Mouse (Mus musculus): ENCODE measurements around the gene Nme8. TPM values are rescaled to one million over a fixed set of nuclear protein-coding genes. Genes with fewer than 3 reads are reported as not detected.

Gene Nme8
- polyA plus RNA-seq, 1 experiment from 2014 or later = not detected

DNA sequence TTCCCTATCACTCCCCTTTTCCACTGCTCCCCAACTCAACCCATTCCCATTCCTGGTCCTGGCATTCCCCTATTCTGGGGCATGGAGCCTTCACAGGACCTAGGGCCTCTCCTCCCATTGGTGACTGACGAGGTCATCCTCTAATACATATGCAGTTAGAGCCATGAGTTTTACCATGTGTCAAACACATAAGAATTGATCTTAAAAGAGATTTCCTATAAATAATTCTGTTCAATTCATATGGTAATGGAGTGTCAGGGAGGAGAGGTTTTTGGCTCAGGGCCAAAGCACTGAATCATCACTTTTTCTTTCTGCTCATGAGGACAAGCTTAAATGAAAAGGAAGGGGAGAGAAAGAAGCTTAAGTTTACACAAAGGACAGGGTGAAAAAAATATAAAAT lies 85.2 kb downstream of the Nme8 start:
- Histone ChIP-seq H3K4me3 (replicated peaks) (no peak overlapping the region), H3K9ac (no peak overlapping the region), H3K9me3 (replicated peaks) (no peaks in the 10 kb centered on the region), H3K36me3 (no peaks in the 10 kb centered on the region), H3K27ac (no peak overlapping the region), H3K4me2 (no peak overlapping the region), H3K27me3 (no peaks in the 10 kb centered on the region), H3K4me1 (no peaks in the 10 kb centered on the region)
- ATAC-seq (replicated peaks; ENCODE audit: low FRiP score) = no peak
- 83% methylated on average over 1 of the region's 1 CpGs for WGBS

DNA sequence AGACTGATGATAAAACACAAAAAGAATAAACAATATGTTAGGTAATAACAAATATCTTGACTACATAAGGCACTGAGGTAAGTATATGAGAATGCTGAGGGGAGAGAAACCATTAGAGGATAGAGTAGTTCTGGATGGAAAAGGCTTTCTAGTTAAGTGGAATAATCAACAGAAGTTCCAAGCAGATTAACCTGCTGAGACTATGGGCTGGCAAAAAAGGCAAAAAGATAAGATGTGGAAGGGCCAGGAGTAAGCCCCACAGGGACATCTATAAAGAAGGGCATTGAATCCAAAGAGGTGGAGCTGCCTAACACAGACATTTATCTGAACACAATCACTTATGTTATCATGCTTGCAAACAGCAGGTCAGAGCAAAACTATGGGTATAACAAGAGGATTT lies 89.5 kb downstream of the Nme8 start:
- no peak for ATAC-seq (replicated peaks; ENCODE audit: low FRiP score)
- no peak overlapping the region for H3K27ac ChIP-seq
- no peaks in the 10 kb centered on the region for H3K9me3 ChIP-seq (replicated peaks)
- no peaks in the 10 kb centered on the region for H3K4me1 ChIP-seq
- no peak overlapping the region for H3K4me2 ChIP-seq
- H3K36me3 ChIP-seq = no peaks in the 10 kb centered on the region
- no peak overlapping the region for H3K4me3 ChIP-seq (replicated peaks)
- H3K9ac ChIP-seq = no peak overlapping the region
- H3K27me3 ChIP-seq = no peaks in the 10 kb centered on the region

DNA sequence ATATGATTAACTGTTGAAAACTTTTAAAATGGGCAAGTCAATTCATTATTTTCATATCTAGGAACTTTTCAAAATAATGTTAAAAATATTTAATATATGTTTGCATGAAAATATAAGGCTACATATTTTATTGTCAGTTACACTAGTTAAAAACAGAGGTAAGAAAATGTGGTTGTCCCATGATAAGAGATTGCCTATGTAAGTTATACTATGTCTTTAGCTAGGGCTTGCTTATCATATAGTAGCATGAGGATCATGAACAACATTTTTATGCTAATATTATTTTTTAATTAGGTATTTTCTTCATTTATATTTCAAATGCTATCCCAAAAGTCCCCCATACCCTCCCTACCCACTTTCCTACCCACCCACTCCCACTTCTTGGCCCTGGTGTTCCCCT lies 92.7 kb downstream of the Nme8 start:
- H3K4me1 ChIP-seq = no peaks in the 10 kb centered on the region
- no peaks in the 10 kb centered on the region for H3K27me3 ChIP-seq
- no peaks in the 10 kb centered on the region for H3K9me3 ChIP-seq (replicated peaks)
- H3K36me3 ChIP-seq = no peaks in the 10 kb centered on the region
- no peak overlapping the region for H3K4me3 ChIP-seq (replicated peaks)
- no peak for ATAC-seq (replicated peaks; ENCODE audit: low FRiP score)
- no peak overlapping the region for H3K4me2 ChIP-seq
- no peak overlapping the region for H3K9ac ChIP-seq
- H3K27ac ChIP-seq = no peak overlapping the region

DNA sequence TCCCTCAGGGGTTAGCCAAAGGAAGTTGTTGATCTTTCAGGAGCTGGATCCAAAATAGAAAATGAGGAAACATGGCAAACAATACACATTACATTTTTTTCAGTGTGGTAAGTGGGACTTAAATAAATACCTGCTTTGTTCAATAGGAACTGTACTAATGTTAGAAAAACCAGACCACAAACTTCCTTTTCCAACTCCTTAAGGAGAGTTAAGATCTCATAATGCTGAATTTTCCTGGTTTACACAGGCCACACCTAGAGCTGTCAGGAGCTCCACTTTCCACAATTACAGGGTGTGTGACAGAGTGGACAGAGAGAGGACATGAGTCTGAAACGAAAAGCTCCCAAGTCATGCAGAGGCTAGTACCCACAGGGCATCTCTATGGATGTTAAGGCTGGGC lies 93.9 kb downstream of the Nme8 start:
- H3K36me3 ChIP-seq = no peaks in the 10 kb centered on the region
- H3K4me1 ChIP-seq = no peaks in the 10 kb centered on the region
- no peak for ATAC-seq (replicated peaks; ENCODE audit: low FRiP score)
- no peaks in the 10 kb centered on the region for H3K27me3 ChIP-seq
- no peak overlapping the region for H3K9ac ChIP-seq
- H3K4me2 ChIP-seq = no peak overlapping the region
- 72% methylated on average over 1 of the region's 1 CpGs for WGBS
- no peak overlapping the region for H3K27ac ChIP-seq
- H3K4me3 ChIP-seq (replicated peaks) = no peak overlapping the region
- no peaks in the 10 kb centered on the region for H3K9me3 ChIP-seq (replicated peaks)

DNA sequence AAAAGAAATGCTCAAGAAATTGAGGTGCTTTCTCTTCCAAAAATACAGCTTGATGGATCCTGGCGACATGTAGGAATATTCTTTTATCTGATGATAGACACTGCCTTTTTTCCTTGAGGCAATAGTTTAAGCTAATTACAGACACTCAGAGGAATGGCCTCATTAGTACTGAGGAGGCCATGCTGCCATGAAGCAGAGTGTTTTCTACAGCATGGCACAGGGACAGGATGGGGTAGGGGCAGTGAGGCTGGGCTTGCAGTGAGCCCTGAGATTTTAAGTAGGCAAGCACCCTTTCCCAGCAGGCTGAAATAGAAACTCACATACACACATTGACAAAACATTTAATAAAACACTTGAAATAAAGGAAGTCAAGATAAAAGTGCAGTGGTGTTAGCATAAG lies 95.1 kb downstream of the Nme8 start:
- no peak overlapping the region for H3K4me3 ChIP-seq (replicated peaks)
- no peak overlapping the region for H3K27ac ChIP-seq
- no peak overlapping the region for H3K9ac ChIP-seq
- 83% methylated on average over 1 of the region's 1 CpGs for WGBS
- H3K36me3 ChIP-seq = no peaks in the 10 kb centered on the region
- H3K4me2 ChIP-seq = no peak overlapping the region
- H3K27me3 ChIP-seq = no peaks in the 10 kb centered on the region
- H3K4me1 ChIP-seq = no peaks in the 10 kb centered on the region
- no peak for ATAC-seq (replicated peaks; ENCODE audit: low FRiP score)
- no peaks in the 10 kb centered on the region for H3K9me3 ChIP-seq (replicated peaks)

DNA sequence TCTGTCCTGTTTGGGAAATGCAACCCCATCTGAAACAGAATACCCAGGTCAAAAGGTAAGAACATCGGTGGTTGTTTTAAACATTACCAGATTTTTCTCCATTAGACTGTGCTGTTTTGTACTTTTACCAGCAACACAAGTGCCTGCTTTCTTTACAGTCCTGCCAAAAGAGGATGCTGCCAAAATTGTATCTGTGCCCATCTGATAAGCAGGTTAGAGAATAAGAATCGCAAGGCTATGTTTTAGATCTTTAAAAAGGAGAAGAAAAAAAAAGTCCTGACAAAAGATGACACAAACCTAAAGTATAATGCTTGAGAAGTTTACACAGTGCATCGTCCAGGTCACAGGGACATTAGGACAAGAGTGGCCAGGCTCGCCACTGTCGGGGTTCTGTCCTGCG lies 98.4 kb downstream of the Nme8 start:
- WGBS = 82% methylated on average over 6 of the region's 6 CpGs

DNA sequence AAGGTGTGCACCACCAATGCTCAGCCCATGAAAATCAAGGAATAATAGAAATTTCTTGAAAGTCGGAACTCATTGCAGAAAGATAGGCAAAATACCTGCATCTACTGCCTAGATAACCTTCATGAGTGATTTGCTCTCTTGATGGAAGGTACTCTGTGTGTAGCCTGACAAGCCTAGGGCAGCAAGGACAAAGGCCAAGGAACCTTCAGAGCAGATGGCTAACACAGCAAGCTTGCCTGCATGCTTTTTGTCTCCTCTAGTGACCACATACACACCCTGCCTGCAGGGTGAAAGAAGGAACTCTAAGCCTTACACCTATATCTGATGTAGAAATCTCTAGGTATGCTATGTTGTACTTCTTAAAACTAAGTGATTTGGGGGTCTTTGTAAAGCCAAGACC lies 102.5 kb downstream of the Nme8 start:
- Histone ChIP-seq H3K27ac (no peak overlapping the region), H3K9me3 (replicated peaks) (no peaks in the 10 kb centered on the region), H3K4me2 (no peak overlapping the region), H3K36me3 (no peaks in the 10 kb centered on the region), H3K4me3 (replicated peaks) (no peak overlapping the region), H3K9ac (no peak overlapping the region), H3K4me1 (no peaks in the 10 kb centered on the region), H3K27me3 (no peaks in the 10 kb centered on the region)
- no peak for ATAC-seq (replicated peaks; ENCODE audit: low FRiP score)
- 97% methylated on average over 1 of the region's 1 CpGs for WGBS

More for the DNA sequence above, 98.4 kb downstream of the Nme8 start:
- Histone ChIP-seq H3K4me3 (replicated peaks) (no peak overlapping the region), H3K4me2 (no peak overlapping the region), H3K36me3 (no peaks in the 10 kb centered on the region), H3K9ac (no peak overlapping the region), H3K9me3 (replicated peaks) (no peaks in the 10 kb centered on the region), H3K27me3 (no peaks in the 10 kb centered on the region), H3K27ac (no peak overlapping the region), H3K4me1 (no peaks in the 10 kb centered on the region)
- ATAC-seq (replicated peaks; ENCODE audit: low FRiP score) = no peak

Other genes starting within 250 kb of the Nme8 start
- 24.7 and 25.3 TPM in 2 replicates for gene Epdr1, start 77.9 kb downstream of the Nme8 start, polyA plus RNA-seq (2015; fragmentation: Nextera tagmentation; extraction: Ambion mirVana)
- gene Sfrp4, start 74.7 kb downstream of the Nme8 start, polyA plus RNA-seq (2015; fragmentation: Nextera tagmentation; extraction: Ambion mirVana) = 4.1 and 6.4 TPM in 2 replicates
- gene Gpr141, start 126.5 kb upstream of the Nme8 start, polyA plus RNA-seq (2015; fragmentation: Nextera tagmentation; extraction: Ambion mirVana) = 0.30 and 0.39 TPM in 2 replicates

Data from kidney, embryonic 15.5 days (tissue).